Mouse (Mus musculus) heart, postnatal 0 days (tissue): ENCODE data around the gene Cpeb1.

Experiments used
- CTCF ChIP-seq: IDR thresholded peaks from 2 replicates; pipeline ENCODE4 v1.5.1; 2016; ENCODE audit warnings: antibody characterized with exemption, control low read depth, low read depth
- EP300 ChIP-seq: IDR thresholded peaks from 2 replicates; pipeline ENCODE4 v1.6.1; 2016; ENCODE audit warnings: antibody characterized with exemption, low read depth

DNA sequence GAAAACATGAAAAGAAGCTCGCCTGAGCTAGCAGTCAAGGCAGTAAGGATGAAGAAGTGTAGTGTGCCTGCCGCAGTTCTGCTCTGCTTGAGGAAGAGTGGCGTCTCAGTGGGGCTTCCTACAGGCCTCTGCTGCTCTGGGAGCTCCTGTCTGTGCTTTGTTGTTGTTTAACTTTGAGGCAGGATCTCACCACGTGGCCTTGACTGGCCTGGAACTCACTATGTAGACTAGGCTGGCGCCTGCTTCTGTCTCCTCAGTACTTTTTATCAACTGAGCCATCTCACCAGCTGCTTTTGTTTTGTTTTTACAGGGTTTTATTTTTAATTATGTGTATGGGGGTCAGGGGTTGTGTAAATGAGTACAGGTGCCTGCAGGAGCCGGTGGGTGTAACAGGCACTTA lies 157.1 kb downstream of the Cpeb1 start:
- TF ChIP-seq CTCF (no peak), EP300 (no peak)
